Mouse (Mus musculus) stomach, embryonic 14.5 days (tissue): Measurements from ENCODE around the gene Mnx1. TPM values are rescaled to one million over a fixed set of nuclear protein-coding genes. Genes with fewer than 3 reads are reported as not detected.

Source experiments
- ATAC-seq: fragments of 200-750 bp; cut with Nextera tagmentation; 2 replicates; pipeline ENCODE4 v1.8.0; 2017; ENCODE audit warnings: low read depth, moderate TSS enrichment; ENCODE audit not compliant: insufficient number of reproducible peaks, insufficient read depth, low FRiP score
- H3K27ac ChIP-seq: fragments of 300-500 bp; sonication (generic); 2 replicates; pipeline ENCODE4 v1.5.1; 2014; ENCODE audit warnings: mild to moderate bottlenecking, low read length, moderate library complexity, mixed read lengths
- H3K27me3 ChIP-seq: fragments of 300-500 bp; sonication (generic); 2 replicates; pipeline ENCODE4 v1.6.1; 2014; ENCODE audit warnings: low read length, control low read depth, mixed read lengths; ENCODE audit not compliant: control insufficient read depth, insufficient read depth
- H3K36me3 ChIP-seq: fragments of 300-500 bp; sonication (generic); 2 replicates; pipeline ENCODE4 v1.6.1; 2014; ENCODE audit warnings: mild to moderate bottlenecking, control low read depth, low read length, moderate library complexity, mixed read lengths; ENCODE audit not compliant: control insufficient read depth, insufficient read depth
- H3K4me1 ChIP-seq: fragments of 300-500 bp; sonication (generic); 2 replicates; pipeline ENCODE4 v1.6.1; 2014; ENCODE audit warnings: low read length, control low read depth, mixed read lengths; ENCODE audit not compliant: control insufficient read depth, insufficient read depth
- H3K4me2 ChIP-seq: fragments of 300-500 bp; sonication (generic); replicated peaks from 2 replicates; pipeline ENCODE4 v1.6.1; 2014; ENCODE audit warnings: low read depth, low read length, control low read depth
- H3K4me3 ChIP-seq: fragments of 300-500 bp; sonication (generic); 2 replicates; pipeline ENCODE4 v1.5.1; 2014; ENCODE audit warnings: low read depth, low read length, control low read depth
- H3K9ac ChIP-seq: fragments of 300-500 bp; sonication (generic); replicated peaks from 2 replicates; pipeline ENCODE4 v1.6.1; 2014; ENCODE audit warnings: low read depth, mild to moderate bottlenecking, control low read depth, low read length, moderate library complexity, mixed read lengths
- H3K9me3 ChIP-seq: fragments of 300-500 bp; sonication (generic); 2 replicates; pipeline ENCODE4 v1.6.1; 2016; ENCODE audit warnings: low read depth, low read length, control low read depth; ENCODE audit not compliant: control insufficient read depth
- WGBS: fragments of 180-500 bp; shearing (Covaris S2); extraction: QIAGEN DNeasy Blood & Tissue Kit; methylation state at CpG from one replicate; pipeline ENCODE4 v1.1.7; 2014; 5-methylcytosine and 5-hydroxymethylcytosine counted together
- polyA plus RNA-seq: library from polyadenylated mRNA; unstranded; fragments of >200 nt; fragmentation: Nextera tagmentation; extraction: Ambion mirVana; gene quantifications from 2 replicates; pipeline ENCODE4 v1.2.1, GENCODE M21; 2014

Mnx1 gene
- polyA plus RNA-seq, 1 experiment from 2014 or later = 3.0 TPM

- H3K27me3 ChIP-seq = peaks cover 53% of the 10 kb centered on the region
- H3K4me2 ChIP-seq = peak overlapping the region; percentile 53
- H3K4me3 ChIP-seq = peak overlapping the region; percentile 49
- H3K9ac ChIP-seq = no peak overlapping the region
- no peak; the same call in 1 of the 2 replicates for ATAC-seq
- no peaks in the 10 kb centered on the region; the same call in 1 of the 2 replicates for H3K4me1 ChIP-seq
- H3K36me3 ChIP-seq = no peaks in the 10 kb centered on the region
- WGBS = 1% methylated on average over 14 of the region's 14 CpGs
- no peak overlapping the region for H3K27ac ChIP-seq
- H3K9me3 ChIP-seq = no peaks in the 10 kb centered on the region
Observed at GRCm38 (mm10) chr5:29479198-29479593, 926 bp upstream of the Mnx1 start.

DNA sequence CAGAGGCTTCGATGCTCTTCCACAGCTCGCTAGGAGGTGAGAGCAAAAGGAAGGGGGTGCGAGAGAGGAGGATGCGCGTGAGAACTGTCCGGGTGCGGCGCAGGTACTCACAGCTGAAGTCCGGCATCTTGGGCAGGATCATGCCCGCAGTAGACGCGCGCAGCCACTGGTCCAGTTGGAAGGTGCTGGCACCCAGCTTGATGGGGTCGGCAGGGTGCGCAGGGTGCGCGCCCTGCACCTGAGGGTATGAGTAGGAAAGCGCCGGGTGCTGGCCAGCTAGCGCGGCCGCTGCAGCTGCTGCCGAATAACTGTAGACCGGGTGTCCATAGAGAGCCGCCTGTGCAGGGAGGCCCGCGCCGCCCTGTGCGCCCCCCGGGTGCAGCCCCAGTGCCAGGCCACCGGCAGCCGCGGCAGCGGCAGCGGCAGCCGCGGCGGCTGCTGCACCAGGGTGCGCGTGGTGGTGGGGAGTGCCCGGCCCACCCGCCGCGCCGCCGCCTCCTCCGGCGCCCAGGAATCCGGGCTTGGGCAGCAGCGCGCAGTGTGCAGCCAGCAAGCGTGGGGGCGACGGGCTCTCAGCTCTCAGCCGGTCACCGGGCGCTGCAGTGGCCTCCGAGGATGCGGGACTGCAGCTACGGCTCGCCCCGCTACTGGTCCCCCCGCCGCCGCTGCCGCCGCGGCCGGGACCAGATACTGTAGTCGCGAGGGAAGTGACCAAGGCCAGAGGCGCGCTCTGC is 629 bp downstream of the Mnx1 start:
- 2% methylated on average over 64 of the region's 73 CpGs for WGBS
- Histone ChIP-seq H3K9ac (peak overlapping the region; percentile 53), H3K4me2 (peak overlapping the region; percentile 53), H3K27me3 (peaks cover 49% of the 10 kb centered on the region), H3K9me3 (no peaks in the 10 kb centered on the region), H3K4me3 (peak overlapping the region; percentile 49), H3K27ac (peak overlapping the region; percentile 33; the same call in 1 of the 2 replicates), H3K4me1 (no peaks in the 10 kb centered on the region; the same call in 1 of the 2 replicates), H3K36me3 (no peaks in the 10 kb centered on the region)
- no peak for ATAC-seq

DNA sequence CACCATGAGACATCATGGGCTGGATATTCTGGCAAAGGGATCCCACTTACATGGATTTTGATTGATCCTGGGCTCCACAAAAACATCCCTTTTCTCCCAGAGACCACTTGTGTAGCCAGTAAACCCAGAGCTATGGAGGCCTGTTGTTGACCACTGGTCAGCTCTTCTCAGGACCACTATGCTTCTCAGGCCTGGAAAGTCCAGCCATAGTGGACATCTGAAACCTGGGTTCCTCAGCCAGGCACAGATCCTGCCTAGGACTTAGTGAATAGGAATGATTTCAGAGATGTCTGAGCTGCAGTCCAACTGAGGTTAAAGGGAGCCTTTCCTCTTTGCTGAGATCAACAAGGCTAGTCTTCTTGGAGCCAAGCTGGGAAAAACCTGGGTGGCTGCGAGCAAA is 2.2 kb downstream of the Mnx1 start:
- Histone ChIP-seq H3K27ac (no peak overlapping the region), H3K4me3 (peak overlapping the region; percentile 49), H3K4me1 (no peaks in the 10 kb centered on the region; the same call in 1 of the 2 replicates), H3K27me3 (peaks cover 50% of the 10 kb centered on the region), H3K9me3 (no peaks in the 10 kb centered on the region), H3K9ac (0 out of 2 replicates have a peak overlapping the region, but pooled peaks have one; percentile 25), H3K4me2 (peak overlapping the region; percentile 53), H3K36me3 (no peaks in the 10 kb centered on the region)
- ATAC-seq = no peak
- WGBS = 5% methylated on average over 1 of the region's 1 CpGs

GRCm38 (mm10) chr5:29475556-29475955 is 2.7 kb downstream of the Mnx1 start:
- Histone ChIP-seq H3K27me3 (peaks cover 50% of the 10 kb centered on the region), H3K9me3 (no peaks in the 10 kb centered on the region), H3K4me3 (peak overlapping the region; percentile 49; the same call in 1 of the 2 replicates), H3K9ac (no peak overlapping the region; the same call in 1 of the 2 replicates), H3K4me2 (peak overlapping the region; percentile 32), H3K36me3 (no peaks in the 10 kb centered on the region), H3K27ac (no peak overlapping the region), H3K4me1 (no peaks in the 10 kb centered on the region; the same call in 1 of the 2 replicates)
- WGBS = 10% methylated on average over 5 of the region's 5 CpGs
- no peak for ATAC-seq

GRCm38 (mm10) chr5:29475041-29475440 is 3.2 kb downstream of the Mnx1 start:
- 8% methylated on average over 10 of the region's 10 CpGs for WGBS
- H3K9me3 ChIP-seq = no peaks in the 10 kb centered on the region
- peak overlapping the region; percentile 49 for H3K4me3 ChIP-seq
- H3K4me1 ChIP-seq = no peaks in the 10 kb centered on the region; the same call in 1 of the 2 replicates
- H3K27ac ChIP-seq = no peak overlapping the region
- H3K27me3 ChIP-seq = peaks cover 50% of the 10 kb centered on the region
- no peaks in the 10 kb centered on the region for H3K36me3 ChIP-seq
- no peak for ATAC-seq
- H3K9ac ChIP-seq = peak overlapping the region; percentile 30; the same call in 1 of the 2 replicates
- H3K4me2 ChIP-seq = peak overlapping the region; percentile 32

- peak overlapping the region; percentile 49 for H3K4me3 ChIP-seq
- H3K36me3 ChIP-seq = no peaks in the 10 kb centered on the region
- H3K27me3 ChIP-seq = peaks cover 54% of the 10 kb centered on the region
Observed at GRCm38 (mm10) chr5:29474246-29474960, 3.9 kb downstream of the Mnx1 start.

GRCm38 (mm10) chr5:29473551-29474245 is 4.6 kb downstream of the Mnx1 start:
- ATAC-seq = no peak
- H3K9ac ChIP-seq = 0 out of 2 replicates have a peak overlapping the region, but pooled peaks have one; percentile 6

More at GRCm38 (mm10) chr5:29474246-29474960, 3.9 kb downstream of the Mnx1 start:
- Histone ChIP-seq H3K27ac (no peak overlapping the region), H3K9me3 (no peaks in the 10 kb centered on the region), H3K4me1 (no peaks in the 10 kb centered on the region; the same call in 1 of the 2 replicates), H3K4me2 (peak overlapping the region; percentile 32), H3K9ac (peak overlapping the region; percentile 30; the same call in 1 of the 2 replicates)
- WGBS = 6% methylated on average over 35 of the region's 35 CpGs
- no peak for ATAC-seq

More at GRCm38 (mm10) chr5:29473551-29474245, 4.6 kb downstream of the Mnx1 start:
- H3K4me1 ChIP-seq = no peaks in the 10 kb centered on the region; the same call in 1 of the 2 replicates
- H3K27me3 ChIP-seq = peaks cover 52% of the 10 kb centered on the region
- H3K36me3 ChIP-seq = no peaks in the 10 kb centered on the region
- peak overlapping the region; percentile 32 for H3K4me2 ChIP-seq
- H3K27ac ChIP-seq = no peak overlapping the region
- H3K9me3 ChIP-seq = no peaks in the 10 kb centered on the region
- WGBS = 4% methylated on average over 35 of the region's 35 CpGs
- peak overlapping the region; percentile 49 for H3K4me3 ChIP-seq
